Mouse (Mus musculus) left cerebral cortex, postnatal 36 days (tissue): Measurements from ENCODE around the gene Slbp. TPM values are rescaled to one million over a fixed set of nuclear protein-coding genes. Genes with fewer than 3 reads are reported as not detected.

Experiments used
- DNase-seq, 2 experiments: peaks; one replicate each; pipeline ENCODE4 v3.0.0; 2021 to 2022; ENCODE audit warnings: low spot score in 2 of 2, mixed read lengths in 1 of 2
- intact Hi-C: fragments of 180-260 bp; cut with DNase I; formaldehyde crosslinking; loops from one replicate; pipeline ENCODE4 v1.15.1; 2025
- total RNA-seq, 2 experiments: library from RNA; stranded (reverse); gene quantifications; 2 replicates each; pipeline ENCODE4 v1.2.3; 2021

Slbp gene
- total RNA-seq, 2 experiments from 2014 or later, result 22.5 to 26.4 TPM

DNA sequence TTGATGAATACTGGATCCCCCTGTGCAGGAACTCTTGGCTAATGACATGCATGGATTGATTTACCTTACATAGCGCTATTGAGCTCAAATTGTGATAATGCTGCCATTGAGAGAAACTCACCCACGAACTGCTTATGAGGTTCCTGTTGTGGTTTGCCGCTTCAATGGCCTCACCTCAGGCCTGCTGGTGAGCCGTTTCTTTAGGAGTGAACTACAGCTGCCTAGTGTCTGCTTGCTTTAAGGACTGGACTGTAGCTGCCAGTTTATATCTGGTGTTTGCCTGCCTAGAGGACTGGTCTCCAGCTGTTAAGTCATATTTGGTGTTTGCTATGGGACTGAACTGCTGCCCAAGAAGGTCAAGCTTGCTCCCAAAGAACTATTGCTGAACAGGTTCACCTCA is 30.6 kb upstream of the Slbp start:
- intact Hi-C loops, result no loop called here
- no peak for DNase-seq

- DNase-seq, result no peak
- intact Hi-C loops, result no loop called here
Measured at GRCm38 (mm10) chr5:33681611-33682388, 29.4 kb upstream of the Slbp start.

DNA sequence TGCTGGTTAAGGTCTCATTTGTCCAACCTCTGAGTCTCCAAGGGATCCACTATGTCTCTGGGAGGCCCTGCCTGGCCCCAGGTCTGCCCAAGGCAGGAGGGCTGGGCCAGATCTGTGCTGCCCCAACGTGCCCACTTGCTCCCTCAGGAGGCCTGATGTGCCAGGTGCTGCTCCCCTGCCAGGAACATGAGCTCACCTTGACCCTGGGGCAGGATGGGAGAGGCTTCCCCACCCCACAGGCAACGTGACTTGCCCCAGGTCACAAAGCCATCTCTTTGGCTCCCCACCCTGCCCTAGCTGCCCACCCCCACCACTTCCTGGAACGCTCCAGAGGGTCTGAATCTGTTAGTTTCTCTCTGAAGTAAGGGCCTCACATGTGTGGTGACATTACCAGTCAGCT is 28.7 kb upstream of the Slbp start:
- no peak for DNase-seq
- intact Hi-C loops, result no loop called here

DNA sequence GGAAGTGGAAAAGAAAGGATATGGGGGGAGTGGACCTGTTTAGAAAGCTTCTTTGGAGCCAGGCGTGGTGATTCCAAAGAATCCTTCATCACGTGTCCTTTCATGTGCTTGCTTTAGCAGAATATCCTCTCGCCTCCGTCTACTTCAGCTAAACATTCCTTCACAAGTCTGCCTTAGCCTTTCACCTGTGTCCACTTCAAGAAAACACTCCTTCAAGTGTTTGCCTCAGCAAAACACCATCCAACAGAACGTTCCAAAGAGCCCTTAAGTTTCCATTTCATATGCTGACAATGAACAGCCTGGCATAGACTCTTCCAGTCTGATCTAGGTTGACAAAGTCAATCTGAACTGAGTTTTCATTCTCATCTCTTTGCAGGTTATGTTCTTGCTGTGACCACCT is 25.9 kb upstream of the Slbp start:
- intact Hi-C loops, result no loop called here
- DNase-seq, result no peak

DNA sequence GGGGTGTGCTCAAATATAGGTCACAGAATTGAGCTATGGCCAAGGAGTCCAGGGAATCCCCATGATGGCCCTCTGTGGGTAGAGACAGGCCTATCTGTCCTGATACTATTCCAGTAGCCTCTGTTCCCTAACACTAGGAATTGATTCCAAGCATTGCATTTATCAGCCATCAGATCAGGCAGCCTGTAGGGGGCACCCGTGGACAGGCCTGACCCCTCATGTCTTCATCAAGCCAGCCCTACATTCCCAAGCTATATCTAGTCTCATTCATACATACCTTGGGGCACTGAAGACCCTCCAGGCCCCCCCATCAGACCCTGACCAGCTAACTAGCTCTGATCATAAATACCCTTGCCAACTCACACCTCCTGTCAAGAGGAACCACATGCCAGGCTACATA is 23.6 kb upstream of the Slbp start:
- intact Hi-C loops, result loop anchor here (2.0 kb wide), 1 partner anchor 55 kb away; no protein-coding TSS in a partner anchor
- DNase-seq, result no peak

GRCm38 (mm10) chr5:33674439-33674838 is 22.1 kb upstream of the Slbp start:
- DNase-seq, result peak; percentile 30 to 48
- intact Hi-C loops, result no loop called here

- DNase-seq, result no peak
- intact Hi-C loops, result no loop called here
Measured at GRCm38 (mm10) chr5:33671659-33672058, 19.3 kb upstream of the Slbp start.

- intact Hi-C loops, result no loop called here
- no peak for DNase-seq
Measured at GRCm38 (mm10) chr5:33668223-33668622, 15.8 kb upstream of the Slbp start.

DNA sequence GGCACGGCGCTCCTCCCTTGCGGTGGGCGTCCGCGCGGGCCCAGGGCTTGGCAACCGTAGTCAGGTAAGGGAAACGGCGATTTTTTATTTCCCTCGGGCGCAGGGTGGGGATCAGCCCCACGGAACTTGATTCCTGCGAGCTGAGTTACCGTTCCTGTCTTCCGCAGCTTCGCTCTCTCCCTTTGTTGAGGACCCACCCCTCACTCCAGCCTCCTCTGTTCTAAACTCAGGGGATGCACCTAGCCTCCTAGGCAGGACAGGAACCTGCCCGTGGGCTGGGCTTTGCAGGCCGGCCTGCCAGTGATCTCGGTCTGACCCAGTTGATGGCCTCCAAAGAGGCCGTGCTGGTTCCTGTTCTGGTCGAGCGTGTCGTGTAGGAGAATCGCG is 6.3 kb upstream of the Slbp start:
- intact Hi-C loops, result loop anchor here (10.0 kb wide), 1 partner anchor 276 kb away; the partner anchor contains the start of gene Nelfa

GRCm38 (mm10) chr5:33657787-33658663 is 5.7 kb upstream of the Slbp start, which contains the start of the genes Tacc3 and Tmem129:
Gene Tacc3, plus strand, starts transcription at chr5:33658128.
Gene Tmem129, minus strand, starts transcription at chr5:33658416.
- intact Hi-C loops, result loop anchor here (1.0 to 10.0 kb wide), 2 partner anchors 29 to 277 kb away; partner anchors contain the start of genes Fam53a, Gm9903 and Nelfa
- DNase-seq, result peak; percentile 99

More for the DNA sequence above, 6.3 kb upstream of the Slbp start:
- DNase-seq, result no peak

GRCm38 (mm10) chr5:33657251-33657786 is 4.9 kb upstream of the Slbp start:
- DNase-seq, result no peak
- intact Hi-C loops, result loop anchor here (1.0 to 10.0 kb wide), 2 partner anchors 28 to 277 kb away; partner anchors contain the start of genes Fam53a, Gm9903 and Nelfa

DNA sequence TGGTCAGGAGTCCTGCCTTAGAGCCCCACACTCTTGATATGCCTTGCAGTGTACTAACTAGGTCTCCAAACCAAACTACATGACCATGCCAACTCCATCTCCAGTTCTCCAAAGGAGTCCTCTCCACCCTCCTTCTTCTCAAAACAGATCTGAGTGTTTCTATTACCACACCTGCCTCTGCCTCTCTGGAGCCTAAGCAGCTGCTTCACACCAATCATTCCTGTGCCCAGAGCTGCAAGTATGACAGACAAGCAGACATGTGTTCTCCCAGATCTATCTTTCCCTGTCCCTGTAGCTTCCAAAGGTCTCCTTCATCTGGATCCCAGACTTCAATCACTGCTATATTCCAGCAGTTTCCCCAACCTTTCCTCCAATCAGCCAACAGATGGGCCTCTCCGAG is 4.4 kb upstream of the Slbp start:
- DNase-seq, result no peak
- intact Hi-C loops, result loop anchor here (1.0 to 10.0 kb wide), 2 partner anchors 27 to 278 kb away; partner anchors contain the start of genes Fam53a, Gm9903 and Nelfa

GRCm38 (mm10) chr5:33655251-33655840 is 3.0 kb upstream of the Slbp start:
- no peak for DNase-seq
- intact Hi-C loops, result loop anchor here (10.0 kb wide), 1 partner anchor 279 kb away; the partner anchor contains the start of gene Nelfa

DNA sequence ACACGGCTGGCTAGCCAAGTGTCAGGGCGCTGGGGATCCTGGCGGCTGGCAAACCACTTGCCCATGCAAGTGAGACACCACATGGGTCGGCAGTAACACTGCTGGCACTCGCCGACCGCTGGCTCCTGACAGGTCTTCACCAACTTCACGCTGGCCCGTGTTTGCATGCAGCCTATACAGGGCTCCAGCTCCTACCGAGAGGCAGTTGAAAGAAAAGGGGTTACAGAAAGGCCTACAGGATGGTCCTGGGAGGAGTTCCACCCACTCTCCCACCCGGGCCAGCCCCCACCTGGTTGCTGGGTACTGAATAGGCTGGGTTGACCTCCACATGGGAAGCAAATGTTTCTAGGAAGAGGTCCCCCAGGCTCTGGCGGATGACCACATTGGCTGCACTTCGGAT is 2.0 kb upstream of the Slbp start:
- intact Hi-C loops, result loop anchor here (10.0 kb wide), 1 partner anchor 280 kb away; the partner anchor contains the start of gene Nelfa
- DNase-seq, result no peak

DNA sequence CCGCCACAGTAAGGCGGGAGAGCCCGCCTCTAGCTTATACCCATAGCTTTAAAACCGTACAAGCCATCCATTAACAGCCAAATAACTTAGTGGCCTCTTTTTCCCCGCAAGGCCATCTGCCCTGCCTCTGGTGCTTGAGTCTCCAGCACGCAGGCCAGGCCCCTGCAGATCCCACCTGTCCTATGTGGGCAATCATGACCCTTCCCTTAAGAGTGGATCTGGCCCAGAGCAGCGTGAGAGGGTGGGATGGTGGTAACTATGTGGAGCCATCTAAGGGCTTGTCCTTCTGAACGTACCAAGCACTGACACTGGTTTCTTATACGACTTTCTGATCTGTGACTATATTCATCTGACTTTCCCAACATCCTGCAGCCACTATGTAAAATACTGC is 404 bp upstream of the Slbp start:
- intact Hi-C loops, result loop anchor here (10.0 kb wide), 1 partner anchor 282 kb away; the partner anchor contains the start of gene Nelfa
- no peak for DNase-seq

GRCm38 (mm10) chr5:33651541-33651920 is 843 bp downstream of the Slbp start:
- intact Hi-C loops, result loop anchor here (10.0 kb wide), 1 partner anchor 283 kb away; the partner anchor contains the start of gene Nelfa
- no peak for DNase-seq

GRCm38 (mm10) chr5:33651017-33651416 is 1.4 kb downstream of the Slbp start:
- no peak for DNase-seq
- intact Hi-C loops, result loop anchor here (10.0 kb wide), 1 partner anchor 284 kb away; the partner anchor contains the start of gene Nelfa

- intact Hi-C loops, result no loop called here
Measured at GRCm38 (mm10) chr5:33640652-33641051, 11.7 kb downstream of the Slbp start.

GRCm38 (mm10) chr5:33638826-33639225 is 13.5 kb downstream of the Slbp start:
- intact Hi-C loops, result no loop called here
- no peak for DNase-seq

More at GRCm38 (mm10) chr5:33640652-33641051, 11.7 kb downstream of the Slbp start:
- DNase-seq, result peak; percentile 23 to 46
